Mouse (Mus musculus) gastrocnemius, adult 18-20 months (tissue): ENCODE measurements around the gene Rtn3. TPM values are rescaled to one million over a fixed set of nuclear protein-coding genes. Genes with fewer than 3 reads are reported as not detected.
"Not testable (repeated sequence)": the region's sequence is repeated elsewhere in the genome, so short reads cannot be mapped to it uniquely, and the experiment has no call there.

Experiments
- DNase-seq: peaks from one replicate; pipeline ENCODE4 v3.0.0; 2021; ENCODE audit warnings: low spot score
- total RNA-seq, 2 experiments: library from RNA; stranded (reverse); gene quantifications; 2 replicates each; pipeline ENCODE4 v1.2.3; 2021

Gene Rtn3
- total RNA-seq, 2 experiments from 2014 or later, result 27.4 to 33.9 TPM

DNA sequence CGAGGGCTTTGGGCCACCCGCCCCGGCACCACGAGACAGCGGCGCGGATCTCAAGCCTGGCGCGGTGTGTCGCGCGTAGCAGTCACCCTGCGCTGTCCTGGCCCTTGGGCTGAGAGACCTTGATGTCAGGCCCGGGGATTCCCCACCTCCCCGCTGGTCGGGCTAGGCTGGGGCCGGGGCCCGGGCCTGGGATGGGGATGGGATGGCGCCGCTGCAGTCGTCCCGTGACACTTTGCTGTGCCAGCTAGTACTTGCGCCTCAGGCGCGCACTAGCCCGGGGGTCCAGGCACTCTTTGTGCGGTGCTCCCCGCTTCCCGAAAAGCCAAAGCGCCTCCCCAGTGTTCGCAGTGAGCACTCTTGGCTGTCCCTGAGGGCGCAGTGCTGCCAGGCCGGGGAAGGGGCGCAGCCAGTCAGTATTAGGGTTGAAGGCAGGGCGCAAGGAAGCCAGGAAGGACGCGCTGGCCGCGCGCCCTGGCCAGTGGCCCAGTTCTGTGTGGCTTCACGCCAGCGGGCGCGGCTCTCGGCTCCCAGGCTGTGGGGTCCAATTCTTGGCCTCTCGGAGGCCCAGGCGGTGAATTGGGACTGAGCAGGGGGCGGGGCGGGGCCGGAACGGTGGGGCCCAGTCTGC is 59.9 kb downstream of the Rtn3 start:
- peak; percentile 86 for DNase-seq

DNA sequence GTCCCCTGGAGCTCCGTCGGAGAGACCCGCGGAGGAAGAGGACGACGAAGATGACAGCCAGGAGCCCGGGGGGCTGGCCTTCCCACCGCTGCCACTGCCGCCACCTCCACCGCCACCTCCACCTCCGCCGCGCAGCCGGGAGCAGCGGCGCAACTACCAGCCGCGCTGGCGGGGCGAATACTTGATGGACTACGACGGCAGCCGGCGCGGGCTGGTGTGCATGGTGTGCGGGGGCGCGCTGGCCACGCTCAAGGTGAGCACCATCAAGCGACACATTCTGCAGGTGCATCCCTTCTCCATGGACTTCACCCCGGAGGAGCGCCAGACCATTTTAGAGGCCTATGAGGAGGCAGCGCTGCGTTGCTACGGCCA is 60.4 kb downstream of the Rtn3 start:
- DNase-seq, result no peak

DNA sequence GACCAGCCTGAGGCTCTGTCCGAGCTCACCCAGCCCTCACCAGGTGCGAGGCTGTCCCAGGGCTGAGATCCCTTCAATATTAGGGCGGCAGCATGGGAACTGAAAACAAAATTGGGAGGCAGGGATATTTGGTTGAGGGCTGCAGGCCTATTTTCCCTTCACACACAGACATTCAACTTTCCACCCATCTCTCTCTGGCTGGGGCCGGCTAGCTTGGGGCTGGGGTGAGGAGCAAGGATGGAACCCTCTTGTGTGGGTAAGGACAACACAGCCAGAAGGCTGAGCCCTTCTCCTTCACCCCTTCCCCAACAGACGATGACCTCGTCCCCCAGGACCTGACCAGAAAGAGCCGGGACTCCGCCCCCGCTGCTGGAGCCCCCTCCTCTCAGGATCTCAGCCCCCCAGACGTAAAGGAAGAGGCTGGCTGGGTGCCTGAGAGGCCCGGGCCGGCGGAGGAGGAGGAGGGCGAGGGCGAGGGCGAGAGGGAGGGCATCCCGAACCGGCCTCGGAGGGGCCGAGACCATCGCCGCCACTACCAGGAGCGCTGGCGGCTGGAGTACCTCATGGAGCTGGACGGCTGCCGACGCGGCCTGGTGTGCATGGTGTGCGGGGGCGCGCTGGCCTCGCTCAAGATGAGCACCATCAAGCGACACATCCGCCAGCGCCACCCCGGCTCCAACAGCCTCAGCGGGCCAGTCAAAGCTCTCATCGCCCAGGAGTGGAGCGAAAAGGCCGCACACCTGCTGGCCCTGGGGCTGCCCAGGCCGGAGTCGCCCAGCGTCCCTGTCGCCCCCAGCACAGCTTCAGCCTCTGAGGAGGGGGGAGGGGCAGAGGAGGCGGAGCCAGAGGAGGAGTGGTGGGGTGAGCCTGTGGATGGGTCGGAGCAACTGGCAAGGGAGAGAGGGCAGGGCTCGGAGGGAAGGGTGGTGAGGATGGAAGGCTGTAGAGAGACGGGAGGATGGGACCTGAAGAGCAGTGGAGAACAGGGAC is 61.2 kb downstream of the Rtn3 start:
- DNase-seq, result no peak

DNA sequence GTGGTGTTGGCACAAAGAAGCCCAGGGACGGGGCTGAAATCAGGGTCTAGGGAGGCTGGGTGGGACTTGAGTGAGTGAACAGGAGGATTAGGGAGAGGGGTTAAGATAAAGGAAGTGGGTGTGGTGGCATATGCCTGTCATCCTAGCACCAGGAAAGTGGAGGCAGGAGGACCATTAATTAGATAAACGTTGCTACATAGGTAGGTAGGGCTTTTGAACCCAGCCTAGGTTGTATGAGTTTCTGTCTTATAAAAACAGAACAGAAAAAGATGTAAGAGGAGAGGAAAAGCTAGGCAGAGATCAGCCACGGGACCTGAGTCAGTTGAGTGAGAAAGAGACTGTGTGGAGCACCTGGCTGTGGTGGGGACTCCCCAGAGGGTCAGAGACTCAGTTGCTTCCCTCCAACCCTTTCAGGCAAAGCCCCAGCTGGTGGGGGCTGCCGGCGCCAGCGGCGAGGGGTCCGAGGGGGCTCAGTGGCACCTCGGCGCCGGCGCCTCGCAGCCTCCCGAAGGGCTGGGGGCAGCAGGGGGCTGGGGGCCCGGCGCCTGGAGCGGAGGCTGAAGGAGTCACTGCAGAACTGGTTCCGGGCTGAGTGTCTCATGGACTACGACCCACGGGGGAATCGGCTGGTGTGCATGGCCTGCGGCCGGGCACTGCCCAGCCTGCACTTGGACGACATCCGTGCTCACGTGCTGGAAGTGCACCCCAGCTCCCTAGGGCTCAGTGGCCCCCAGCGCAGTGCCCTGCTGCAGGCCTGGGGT is 62.1 kb downstream of the Rtn3 start:
- DNase-seq, result no peak

DNA sequence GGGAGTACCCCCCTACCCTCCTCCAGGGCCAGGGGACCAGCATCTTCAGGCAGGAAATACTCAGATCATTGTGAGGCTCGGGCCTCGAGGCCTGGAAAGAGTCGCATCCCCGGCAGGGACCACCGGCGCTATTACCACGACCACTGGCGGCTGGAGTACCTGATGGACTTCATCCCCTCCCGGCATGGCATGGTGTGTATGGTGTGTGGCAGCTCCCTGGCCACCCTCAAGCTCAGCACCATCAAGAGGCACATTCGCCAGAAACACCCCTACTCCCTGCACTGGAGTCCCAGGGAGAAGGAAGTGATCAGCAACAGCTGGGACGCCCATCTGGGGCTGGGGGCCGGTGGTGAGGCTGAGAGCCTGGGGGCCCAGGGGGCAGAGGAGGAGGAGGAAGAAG is 63.0 kb downstream of the Rtn3 start:
- no peak for DNase-seq

DNA sequence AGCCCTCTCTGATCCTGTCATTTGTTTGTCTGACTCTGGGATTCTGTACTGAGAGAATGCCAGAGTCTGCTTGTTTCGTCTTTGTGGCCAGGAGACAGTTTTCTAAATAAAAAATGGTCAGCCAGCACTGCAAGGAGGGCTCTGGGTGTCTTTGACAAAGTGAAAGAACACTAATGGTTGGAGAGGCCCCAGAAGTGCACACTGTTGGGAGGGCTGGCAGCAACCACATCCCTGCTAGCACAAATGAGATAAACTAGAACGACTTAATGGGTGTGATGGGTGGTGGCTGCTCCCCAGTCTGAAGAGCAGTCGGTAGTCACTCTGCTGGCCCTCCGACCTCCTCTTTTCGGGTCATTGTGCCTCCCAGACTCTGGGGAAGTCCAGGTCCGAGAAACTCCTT is 63.9 kb downstream of the Rtn3 start:
- DNase-seq, result no peak

DNA sequence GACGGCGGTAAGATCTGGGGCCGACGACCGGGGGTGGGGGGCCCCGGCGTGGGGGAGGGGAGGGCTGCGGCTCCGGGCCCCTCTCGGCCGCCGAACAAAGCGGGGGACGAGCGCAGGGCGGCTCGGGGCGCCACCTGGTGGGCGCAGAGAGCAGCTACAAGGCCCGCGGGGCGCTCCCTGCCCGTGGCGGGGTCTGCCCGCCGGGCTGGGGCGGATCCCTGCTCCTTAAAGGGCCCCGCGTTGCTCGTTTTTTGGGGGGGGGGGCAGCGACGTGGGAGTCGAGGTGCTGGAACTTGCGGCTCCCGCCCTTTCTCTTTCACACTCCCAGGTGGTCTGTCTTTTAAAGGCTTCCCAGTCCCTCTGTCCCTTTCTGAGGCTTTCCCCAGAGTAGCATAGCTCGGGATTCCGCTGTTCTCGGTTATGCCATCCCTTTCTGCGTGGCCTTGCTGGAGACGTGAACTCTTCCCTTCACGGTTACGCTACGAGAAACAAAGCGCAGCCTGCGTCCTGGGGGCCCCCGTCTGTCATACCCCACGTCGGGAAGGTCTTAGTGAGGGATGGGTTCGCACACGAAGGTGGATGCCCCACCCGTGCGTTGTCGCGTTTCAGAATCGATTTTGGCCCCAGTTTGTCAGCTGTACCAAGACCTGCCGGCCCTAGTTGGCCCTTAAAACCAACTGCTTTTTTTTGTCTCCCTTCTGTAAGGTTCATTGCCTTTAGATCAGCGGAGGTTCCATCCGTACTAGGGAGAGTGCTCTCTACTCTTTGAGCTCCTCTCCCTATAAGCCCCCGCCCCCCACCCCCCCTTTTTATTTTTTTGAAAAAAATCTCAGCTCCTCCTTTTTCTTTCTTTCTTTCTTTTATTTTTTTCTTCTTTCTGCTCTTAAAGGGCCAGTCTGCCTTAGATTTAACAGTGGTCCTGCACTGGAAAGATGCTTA is 64.9 kb downstream of the Rtn3 start:
- peak; percentile 76 for DNase-seq

DNA sequence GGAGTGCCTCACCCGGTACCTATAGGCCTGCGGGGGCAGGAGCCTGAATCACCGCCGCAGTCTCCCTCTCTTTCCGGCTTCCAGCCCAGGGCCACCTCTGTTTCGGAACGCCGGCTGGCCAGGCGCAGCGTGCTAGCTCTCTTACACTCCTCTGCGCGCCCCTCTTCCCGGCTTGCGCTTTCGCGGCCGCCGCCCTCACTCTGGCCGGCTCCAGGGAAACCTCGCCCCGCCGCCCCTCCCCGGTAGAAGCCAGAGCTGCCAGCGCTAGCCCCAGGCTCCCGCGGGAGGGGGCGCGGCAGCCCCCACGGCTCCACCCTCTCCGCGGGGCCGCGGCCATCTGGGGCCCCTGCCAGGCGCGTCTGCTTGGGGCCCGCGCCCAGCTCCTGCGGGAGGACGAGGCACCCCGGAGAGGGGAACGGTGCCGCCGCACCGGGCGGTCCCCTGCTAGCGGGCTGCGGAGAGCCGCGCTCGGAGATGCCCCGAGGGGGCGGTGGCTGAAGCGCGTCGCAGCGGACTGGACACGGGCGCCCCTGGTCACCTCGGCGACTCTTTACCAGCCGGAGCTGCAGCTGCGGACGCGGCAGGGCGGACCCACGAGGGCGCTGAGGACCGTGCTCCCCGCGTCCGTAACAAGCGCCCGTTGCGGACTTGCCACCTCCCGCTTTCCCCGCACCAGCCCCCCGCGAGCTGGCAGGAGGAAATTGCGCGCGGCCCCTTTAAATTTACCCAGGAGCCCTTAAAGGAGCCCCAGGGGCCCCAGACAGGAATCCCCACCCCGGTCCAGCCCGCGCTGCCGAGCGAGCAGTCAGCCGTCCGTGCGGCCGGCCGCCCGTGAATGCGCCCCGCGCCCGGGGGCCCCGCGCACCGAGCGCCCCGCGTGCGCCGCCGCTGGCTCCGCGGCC is 66.0 kb downstream of the Rtn3 start, which contains the start of gene 2700081O15Rik:
TSS of gene 2700081O15Rik (plus strand) at position 792 of the 902 bp plus-strand sequence.
- peak; percentile 75 for DNase-seq

DNA sequence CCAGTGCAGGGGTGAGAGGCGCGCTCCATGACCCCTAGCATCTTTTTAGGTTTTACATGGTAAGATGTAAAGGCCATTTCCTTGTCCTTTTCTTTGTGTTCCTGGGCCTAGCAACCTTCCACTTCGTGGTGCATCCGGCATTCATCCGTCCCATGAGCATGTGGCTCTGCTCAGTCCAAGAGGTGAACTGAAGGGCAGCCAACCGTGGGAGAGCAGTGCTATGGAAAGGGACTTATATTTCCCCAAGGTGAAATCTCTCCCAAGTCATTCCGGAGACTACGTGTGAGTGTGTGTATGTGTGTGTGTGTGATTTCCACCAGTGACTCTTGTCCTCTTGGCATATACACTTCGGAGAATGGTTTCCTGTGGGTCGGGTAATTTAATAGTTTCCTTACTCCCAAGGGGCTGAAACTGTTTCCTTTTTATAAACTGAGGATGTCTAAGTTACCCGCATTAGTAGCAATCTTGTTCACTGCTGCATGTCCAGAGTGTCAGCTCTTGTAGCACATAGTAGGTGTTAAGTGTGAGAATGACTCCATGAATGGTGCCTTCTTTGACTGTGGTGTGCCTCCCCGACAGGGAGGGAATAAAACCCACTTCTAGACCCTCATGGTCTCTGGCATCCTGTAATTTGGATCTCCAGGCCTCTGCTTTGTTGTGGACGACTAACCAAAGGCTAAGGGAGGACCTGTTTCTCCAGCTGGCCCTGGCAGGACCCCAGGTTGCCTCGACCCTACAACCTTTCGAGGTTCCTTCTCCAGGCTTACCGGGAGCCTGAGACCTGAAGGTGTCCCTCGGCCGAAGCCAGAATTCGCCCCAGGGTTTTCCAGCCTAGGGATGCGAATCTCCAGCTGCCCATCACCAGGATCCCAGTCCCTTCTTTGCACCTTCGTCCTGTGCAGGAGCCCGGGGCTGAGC is 66.9 kb downstream of the Rtn3 start:
- no peak for DNase-seq

DNA sequence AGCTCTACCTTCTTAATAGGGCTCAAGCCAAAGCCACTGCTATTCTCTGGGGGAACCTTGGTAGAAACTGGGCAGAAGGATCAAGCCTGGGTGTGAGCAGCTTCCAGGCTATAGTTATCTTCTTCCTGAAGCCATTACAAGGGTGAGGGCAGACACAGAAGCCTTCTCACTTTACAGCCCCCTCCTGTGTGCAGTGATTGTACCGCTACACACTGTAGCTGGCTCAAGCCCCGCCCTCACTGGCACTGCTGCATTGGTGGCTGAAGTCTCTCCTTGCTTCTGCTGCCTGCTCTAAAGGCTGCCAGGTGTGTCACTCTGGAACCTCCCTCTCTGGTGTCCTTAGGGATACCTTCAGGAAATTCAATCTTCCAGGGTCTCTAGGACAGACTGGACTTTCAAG is 70.7 kb downstream of the Rtn3 start:
- DNase-seq, result no peak

DNA sequence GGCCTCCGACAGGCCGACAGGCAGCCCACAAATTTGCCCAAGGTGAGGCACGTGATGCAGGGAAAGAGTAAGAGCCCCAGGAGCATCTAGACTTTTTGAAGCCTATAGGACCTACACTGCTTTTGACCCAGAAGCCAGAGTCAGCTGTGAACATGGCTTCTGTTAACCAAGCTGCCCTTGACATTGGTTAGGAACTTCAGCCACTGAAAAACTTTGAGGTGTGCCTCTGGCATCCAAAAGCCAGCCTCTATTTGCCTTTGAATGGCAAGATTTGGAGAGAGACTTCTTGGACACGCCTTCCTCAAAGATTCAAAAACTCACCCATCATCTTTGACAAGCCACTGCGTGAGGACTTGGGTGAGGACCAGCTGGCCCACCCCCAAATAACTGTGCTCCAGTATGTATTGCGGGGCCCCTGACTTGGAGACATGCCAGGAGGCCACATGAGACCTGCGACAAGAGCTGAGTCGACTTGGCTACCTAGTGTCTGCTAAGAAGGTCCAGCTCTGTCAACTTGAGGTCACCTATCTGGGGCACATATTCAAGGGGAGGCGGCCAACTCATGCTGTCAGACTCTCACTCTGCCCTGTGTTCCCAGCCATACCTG is 78.4 kb downstream of the Rtn3 start:
- no peak for DNase-seq

DNA sequence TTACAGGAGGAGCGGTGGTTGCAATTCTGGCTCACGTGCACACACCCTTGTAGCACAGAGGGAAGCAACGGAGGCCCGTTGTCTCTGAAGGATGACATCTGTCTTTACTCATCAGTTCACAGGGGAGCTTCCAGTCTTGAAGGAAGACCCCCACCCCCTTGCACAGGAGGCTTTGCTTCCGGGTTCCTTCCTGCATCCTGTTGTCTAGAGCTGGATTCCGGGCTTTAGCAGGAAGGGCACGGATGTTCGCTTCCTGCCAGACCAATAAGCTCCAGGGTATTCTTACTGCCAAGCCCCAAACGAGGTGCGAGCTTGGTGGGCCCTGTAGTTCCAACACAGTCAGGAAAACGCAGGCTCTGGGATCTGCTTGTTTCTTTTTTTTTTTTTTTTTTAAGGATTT is 82.4 kb downstream of the Rtn3 start:
- no peak for DNase-seq

DNA sequence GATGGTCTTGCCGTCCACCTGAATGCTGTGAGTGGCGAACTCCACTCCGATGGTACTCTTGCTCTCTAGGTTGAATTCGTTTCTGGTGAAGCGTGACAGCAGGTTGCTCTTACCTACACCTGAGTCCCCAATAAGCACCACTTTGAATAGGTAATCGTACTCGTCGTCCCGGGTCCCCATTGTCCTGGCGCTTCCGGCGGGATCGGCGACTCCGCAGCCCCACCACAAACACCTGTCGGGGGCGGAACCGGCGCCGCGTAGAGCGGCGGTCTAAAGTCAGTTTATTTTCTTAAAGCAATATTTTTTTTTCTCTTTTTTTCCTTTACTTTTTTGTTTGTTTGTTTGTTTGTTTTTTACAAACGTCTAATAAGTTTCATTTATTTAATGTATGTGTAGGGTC is 84.2 kb downstream of the Rtn3 start:
- not testable (repeated sequence) for DNase-seq

DNA sequence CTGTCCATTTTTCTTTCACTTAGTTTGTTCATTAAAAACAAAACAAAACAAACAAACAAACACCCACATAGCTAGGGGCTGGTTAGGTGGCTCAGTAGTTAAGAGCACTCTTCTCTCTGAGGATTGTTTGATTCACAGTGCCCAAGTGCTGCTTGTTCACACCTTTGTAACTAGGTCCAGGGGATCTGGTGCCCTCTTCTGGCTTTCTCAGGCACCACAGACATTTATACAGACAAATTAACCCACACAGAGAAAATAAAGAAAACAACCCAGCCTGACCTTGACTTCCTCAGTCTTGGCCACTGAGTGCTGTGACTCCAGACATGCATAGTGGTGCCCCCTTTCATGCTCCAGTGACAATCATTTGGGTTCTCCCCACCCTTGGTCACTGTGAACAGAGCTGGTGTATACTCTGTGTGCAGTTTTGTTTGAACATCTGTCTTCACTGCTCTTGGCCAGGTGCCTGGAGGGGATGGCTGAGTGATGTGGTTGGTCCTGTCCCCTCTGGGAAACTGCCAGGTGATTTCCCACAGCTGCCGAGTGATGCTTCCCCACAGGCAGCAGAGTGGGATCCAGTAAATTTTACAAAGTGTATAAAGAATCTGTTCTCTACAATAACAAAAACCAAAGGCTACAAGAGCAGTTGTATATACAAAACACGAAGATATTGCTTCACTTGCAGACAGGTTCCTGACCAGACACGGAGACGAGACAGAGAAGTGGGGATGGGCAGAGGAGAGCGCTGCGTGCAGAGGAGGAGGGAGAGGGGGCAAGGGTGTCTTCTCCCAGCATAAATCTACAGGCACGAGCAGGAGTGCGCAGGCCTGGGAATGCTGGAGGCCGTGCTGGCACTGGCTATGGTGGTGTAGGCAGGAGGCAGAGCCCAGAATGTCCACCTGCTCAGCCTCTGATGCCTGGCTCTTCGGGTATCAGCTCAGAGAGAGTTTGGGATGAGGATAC is 85.9 kb downstream of the Rtn3 start:
- DNase-seq, result not testable (repeated sequence)

DNA sequence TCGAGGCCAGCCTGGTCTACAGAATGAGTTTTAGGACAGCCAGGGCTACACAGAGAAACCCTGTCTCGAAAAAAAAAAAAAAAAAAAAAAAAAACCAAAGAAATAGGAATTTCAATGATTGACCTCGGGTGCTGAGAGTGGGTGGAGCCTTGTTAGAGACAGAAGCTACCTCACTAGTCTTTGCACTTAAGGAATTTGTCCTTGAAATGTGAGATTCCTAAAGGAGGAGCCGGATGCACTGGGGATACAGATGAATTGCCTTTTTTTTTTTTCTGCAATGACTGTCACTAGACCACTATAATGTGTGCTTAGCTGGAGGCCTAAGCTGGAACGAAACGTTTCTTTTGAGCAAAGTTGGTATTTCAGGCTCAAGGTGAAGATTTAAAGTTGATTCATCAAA is 94.6 kb downstream of the Rtn3 start:
- no peak for DNase-seq

DNA sequence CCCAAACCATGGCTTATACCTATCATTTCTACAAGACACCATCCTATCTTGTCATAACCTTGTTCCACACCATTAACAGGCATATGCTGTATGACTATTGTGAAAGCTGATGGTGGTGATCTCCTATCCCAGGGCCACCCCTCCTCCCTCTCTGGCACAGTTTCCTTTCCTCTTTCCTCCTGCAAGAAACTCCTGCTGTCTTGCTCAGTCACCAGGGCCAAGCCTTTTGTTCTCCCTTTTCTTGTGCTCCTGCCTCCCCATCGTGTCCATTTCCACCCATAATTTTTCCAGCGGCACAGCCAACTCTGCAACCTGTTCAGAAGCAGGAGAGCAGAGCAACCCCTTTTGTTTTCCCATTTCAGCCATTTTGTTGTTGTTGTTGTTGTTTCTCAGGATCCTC is 97.0 kb downstream of the Rtn3 start:
- DNase-seq, result no peak
